Mouse (Mus musculus): ENCODE measurements around the gene Ddb2. TPM values are rescaled to one million over a fixed set of nuclear protein-coding genes. Genes with fewer than 3 reads are reported as not detected.
A peak's percentile ranks its signal among the peaks of the same experiment; 100 is the strongest.
"Not testable (repeated sequence)": the region's sequence is repeated elsewhere in the genome, so short reads cannot be mapped to it uniquely, and the experiment has no call there.

The Ddb2 gene
- total and polyA plus RNA-seq, 2 experiments = 4.4 to 7.9 TPM

DNA sequence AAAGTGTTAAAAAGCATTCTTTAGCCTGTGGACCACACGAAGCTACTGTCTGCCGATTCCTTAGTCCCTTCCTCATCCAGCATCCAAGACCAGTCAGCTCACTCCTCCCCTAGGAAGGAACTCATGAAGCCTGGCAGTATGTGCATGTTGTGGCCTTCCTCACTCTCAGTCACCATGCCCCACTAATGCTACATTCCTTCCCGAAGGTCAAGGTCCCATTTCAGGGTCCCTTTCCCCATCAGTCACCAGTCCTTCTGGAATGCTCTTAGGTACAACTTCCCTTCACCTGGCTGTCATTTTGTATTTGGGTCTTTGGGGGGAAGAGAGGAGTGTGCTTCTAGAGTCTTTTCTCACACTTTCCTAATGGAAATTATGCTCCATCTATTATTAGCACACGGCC, 15.2 kb upstream of the Ddb2 start:
- H3K27me3 ChIP-seq (ENCODE audit: control insufficient read depth, insufficient read depth, low read length) = no peaks in the 10 kb centered on the region
- WGBS = 81% methylated on average over 4 of the region's 4 CpGs
- TF ChIP-seq POLR2A (IDR thresholded peaks at IDR 0.05; ENCODE audit: extremely low read depth, insufficient read depth, low read length) (no peak), CTCF (IDR thresholded peaks at IDR 0.05; ENCODE audit: low read depth, low read length) (no peak)
- H3K36me3 ChIP-seq (ENCODE audit: control insufficient read depth, insufficient read depth, low read length) = no peaks in the 10 kb centered on the region
- H3K4me1 ChIP-seq (ENCODE audit: control insufficient read depth, insufficient read depth, low read length) = peaks cover 2% of the 10 kb centered on the region; the same call in 1 of the 2 replicates
- H3K9ac ChIP-seq (ENCODE audit: low read depth, low read length) = no peak overlapping the region
- no peaks in the 10 kb centered on the region for H3K79me2 ChIP-seq (ENCODE audit: control insufficient read depth, insufficient read depth, low read length)
- H3K27ac ChIP-seq (replicated peaks; ENCODE audit: insufficient read depth, low read depth, low read length) = no peak overlapping the region
- no peak overlapping the region for H3K4me3 ChIP-seq (ENCODE audit: insufficient read depth, low read depth, low read length)
- no peak for DNase-seq (ENCODE audit: extremely low read depth, low read depth, low spot score)

GRCm38 (mm10) chr2:91248366-91248765, 11.6 kb upstream of the Ddb2 start:
- no peak overlapping the region for H3K27ac ChIP-seq (replicated peaks; ENCODE audit: insufficient read depth, low read depth, low read length)
- no peaks in the 10 kb centered on the region for H3K27me3 ChIP-seq (ENCODE audit: control insufficient read depth, insufficient read depth, low read length)
- no peak for DNase-seq (ENCODE audit: extremely low read depth, low read depth, low spot score)
- H3K4me1 ChIP-seq (ENCODE audit: control insufficient read depth, insufficient read depth, low read length) = no peaks in the 10 kb centered on the region
- WGBS = 76% methylated on average over 4 of the region's 4 CpGs
- H3K36me3 ChIP-seq (ENCODE audit: control insufficient read depth, insufficient read depth, low read length) = no peaks in the 10 kb centered on the region
- TF ChIP-seq POLR2A (IDR thresholded peaks at IDR 0.05; ENCODE audit: extremely low read depth, insufficient read depth, low read length) (no peak), CTCF (IDR thresholded peaks at IDR 0.05; ENCODE audit: low read depth, low read length) (no peak)
- no peaks in the 10 kb centered on the region for H3K79me2 ChIP-seq (ENCODE audit: control insufficient read depth, insufficient read depth, low read length)
- no peak overlapping the region for H3K9ac ChIP-seq (ENCODE audit: low read depth, low read length)
- H3K4me3 ChIP-seq (ENCODE audit: insufficient read depth, low read depth, low read length) = no peak overlapping the region

- WGBS = 75% methylated on average over 5 of the region's 5 CpGs
- Histone ChIP-seq H3K27me3 (ENCODE audit: control insufficient read depth, insufficient read depth, low read length) (no peaks in the 10 kb centered on the region), H3K79me2 (ENCODE audit: control insufficient read depth, insufficient read depth, low read length) (no peaks in the 10 kb centered on the region), H3K4me3 (ENCODE audit: insufficient read depth, low read depth, low read length) (no peak overlapping the region), H3K36me3 (ENCODE audit: control insufficient read depth, insufficient read depth, low read length) (no peaks in the 10 kb centered on the region), H3K27ac (replicated peaks; ENCODE audit: insufficient read depth, low read depth, low read length) (no peak overlapping the region), H3K9ac (ENCODE audit: low read depth, low read length) (no peak overlapping the region), H3K4me1 (ENCODE audit: control insufficient read depth, insufficient read depth, low read length) (peaks cover 7% of the 10 kb centered on the region)
- no peak for DNase-seq (ENCODE audit: extremely low read depth, low read depth, low spot score)
- no peak for TF ChIP-seq POLR2A (IDR thresholded peaks at IDR 0.05; ENCODE audit: extremely low read depth, insufficient read depth, low read length)
- TF ChIP-seq CTCF (IDR thresholded peaks at IDR 0.05; ENCODE audit: low read depth, low read length) = no peak
Measured at GRCm38 (mm10) chr2:91244557-91245228, 7.9 kb upstream of the Ddb2 start.

GRCm38 (mm10) chr2:91243416-91243815, 6.6 kb upstream of the Ddb2 start:
- Histone ChIP-seq H3K27ac (replicated peaks; ENCODE audit: insufficient read depth, low read depth, low read length) (0 out of 2 replicates have a peak overlapping the region, but pooled peaks have one; percentile 19), H3K79me2 (ENCODE audit: control insufficient read depth, insufficient read depth, low read length) (no peaks in the 10 kb centered on the region), H3K4me3 (ENCODE audit: insufficient read depth, low read depth, low read length) (no peak overlapping the region), H3K27me3 (ENCODE audit: control insufficient read depth, insufficient read depth, low read length) (no peaks in the 10 kb centered on the region), H3K36me3 (ENCODE audit: control insufficient read depth, insufficient read depth, low read length) (no peaks in the 10 kb centered on the region), H3K9ac (ENCODE audit: low read depth, low read length) (no peak overlapping the region), H3K4me1 (ENCODE audit: control insufficient read depth, insufficient read depth, low read length) (peaks cover 7% of the 10 kb centered on the region)
- no peak for DNase-seq (ENCODE audit: extremely low read depth, low read depth, low spot score)
- WGBS = 75% methylated on average over 3 of the region's 3 CpGs
- no peak for TF ChIP-seq POLR2A (IDR thresholded peaks at IDR 0.05; ENCODE audit: extremely low read depth, insufficient read depth, low read length)
- no peak for TF ChIP-seq CTCF (IDR thresholded peaks at IDR 0.05; ENCODE audit: low read depth, low read length)

- H3K4me1 ChIP-seq (ENCODE audit: control insufficient read depth, insufficient read depth, low read length) = peaks cover 7% of the 10 kb centered on the region
- no peak for TF ChIP-seq CTCF (IDR thresholded peaks at IDR 0.05; ENCODE audit: low read depth, low read length)
- no peak overlapping the region for H3K9ac ChIP-seq (ENCODE audit: low read depth, low read length)
- H3K27me3 ChIP-seq (ENCODE audit: control insufficient read depth, insufficient read depth, low read length) = no peaks in the 10 kb centered on the region
- no peaks in the 10 kb centered on the region for H3K36me3 ChIP-seq (ENCODE audit: control insufficient read depth, insufficient read depth, low read length)
- DNase-seq (ENCODE audit: extremely low read depth, low read depth, low spot score) = peak; percentile 91
- H3K27ac ChIP-seq (replicated peaks; ENCODE audit: insufficient read depth, low read depth, low read length) = peak overlapping the region; percentile 51
- WGBS = 18% methylated on average over 5 of the region's 5 CpGs
- H3K4me3 ChIP-seq (ENCODE audit: insufficient read depth, low read depth, low read length) = no peak overlapping the region
- no peaks in the 10 kb centered on the region for H3K79me2 ChIP-seq (ENCODE audit: control insufficient read depth, insufficient read depth, low read length)
Measured at GRCm38 (mm10) chr2:91242547-91242946, 5.8 kb upstream of the Ddb2 start.

GRCm38 (mm10) chr2:91237511-91238080, 814 bp upstream of the Ddb2 start:
- not testable (repeated sequence) for H3K79me2 ChIP-seq (ENCODE audit: control insufficient read depth, insufficient read depth, low read length); H3K4me1 ChIP-seq (ENCODE audit: control insufficient read depth, insufficient read depth, low read length); H3K27me3 ChIP-seq (ENCODE audit: control insufficient read depth, insufficient read depth, low read length); H3K36me3 ChIP-seq (ENCODE audit: control insufficient read depth, insufficient read depth, low read length)
- WGBS = 3% methylated on average over 4 of the region's 4 CpGs
- H3K9ac ChIP-seq (ENCODE audit: low read depth, low read length) = peak overlapping the region; percentile 24; the same call in 1 of the 2 replicates
- peak overlapping the region; percentile 89; the same call in 1 of the 2 replicates for H3K27ac ChIP-seq (replicated peaks; ENCODE audit: insufficient read depth, low read depth, low read length)
- H3K4me3 ChIP-seq (ENCODE audit: insufficient read depth, low read depth, low read length) = peak overlapping the region; percentile 84
- peak; percentile 73 for DNase-seq (ENCODE audit: extremely low read depth, low read depth, low spot score)
